Mouse (Mus musculus): ENCODE measurements around the gene Myl4. TPM values are rescaled to one million over a fixed set of nuclear protein-coding genes. Genes with fewer than 3 reads are reported as not detected.
A peak's percentile ranks its signal among the peaks of the same experiment; 100 is the strongest.

The Myl4 gene
- polyA plus RNA-seq, 1 experiment from 2014 or later, result 2.6 TPM

DNA sequence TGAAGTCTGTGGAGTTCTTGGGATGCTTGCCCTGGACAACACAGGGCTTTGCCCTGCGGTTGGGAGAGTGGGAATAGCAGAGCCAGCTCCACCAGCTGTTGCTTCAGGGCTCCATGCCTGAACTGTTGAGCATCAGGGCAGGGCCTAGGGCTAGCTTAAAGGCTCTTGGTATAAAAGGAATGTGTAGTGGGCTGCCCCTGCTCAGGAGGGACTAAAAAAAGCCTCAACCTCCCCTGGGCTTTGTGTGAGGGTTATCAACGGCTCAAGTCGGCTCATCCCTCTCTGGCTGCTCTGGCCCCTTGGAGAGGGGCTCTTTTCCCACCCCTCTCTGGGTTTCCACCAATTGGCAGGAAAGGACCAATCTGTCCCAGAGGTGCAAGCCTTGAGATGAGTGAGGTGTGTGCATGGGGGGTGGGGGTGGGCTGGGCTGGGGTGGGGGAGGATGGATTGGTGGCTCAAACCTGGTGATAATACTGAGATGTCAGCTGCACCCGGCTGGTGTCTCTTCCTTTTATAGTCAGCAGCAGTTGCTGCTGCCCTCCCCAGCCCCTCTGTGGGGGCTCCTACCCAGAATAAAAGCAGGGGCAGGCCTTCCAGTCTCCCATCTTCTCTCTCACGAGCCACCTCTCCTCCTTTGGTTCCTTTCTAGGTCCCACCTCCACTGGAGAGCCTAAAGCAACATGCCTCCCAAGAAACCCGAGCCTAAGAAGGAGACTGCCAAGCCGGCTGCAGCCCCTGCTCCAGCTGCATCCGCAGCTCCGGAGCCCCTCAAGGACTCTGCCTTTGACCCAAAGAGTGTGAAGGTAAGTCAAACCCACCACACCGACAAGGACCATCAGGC is 26.5 kb downstream of the Myl4 start:
- Histone ChIP-seq H3K4me3 (replicated peaks; ENCODE audit: low read depth, low read length) (no peak overlapping the region), H3K27ac (no peak overlapping the region), H3K9ac (ENCODE audit: low read depth, low read length) (no peak overlapping the region), H3K4me2 (ENCODE audit: low read length) (no peak overlapping the region), H3K36me3 (ENCODE audit: insufficient read depth, low read length) (no peaks in the 10 kb centered on the region), H3K27me3 (ENCODE audit: insufficient read depth, low read length) (no peaks in the 10 kb centered on the region), H3K4me1 (replicated peaks; ENCODE audit: insufficient read depth, low read length) (0 out of 2 replicates have a peak, but pooled peaks cover 4% of the 10 kb centered on the region), H3K9me3 (replicated peaks; ENCODE audit: low read length) (no peaks in the 10 kb centered on the region)
- ATAC-seq (replicated peaks; ENCODE audit: low FRiP score, low read depth) (no peak), DNase-seq (ENCODE audit: low spot score) (no peak)
- no peak for TF ChIP-seq CTCF (IDR thresholded peaks at IDR 0.05; ENCODE audit: low read depth)
- 37% methylated on average over 10 of the region's 10 CpGs for WGBS

DNA sequence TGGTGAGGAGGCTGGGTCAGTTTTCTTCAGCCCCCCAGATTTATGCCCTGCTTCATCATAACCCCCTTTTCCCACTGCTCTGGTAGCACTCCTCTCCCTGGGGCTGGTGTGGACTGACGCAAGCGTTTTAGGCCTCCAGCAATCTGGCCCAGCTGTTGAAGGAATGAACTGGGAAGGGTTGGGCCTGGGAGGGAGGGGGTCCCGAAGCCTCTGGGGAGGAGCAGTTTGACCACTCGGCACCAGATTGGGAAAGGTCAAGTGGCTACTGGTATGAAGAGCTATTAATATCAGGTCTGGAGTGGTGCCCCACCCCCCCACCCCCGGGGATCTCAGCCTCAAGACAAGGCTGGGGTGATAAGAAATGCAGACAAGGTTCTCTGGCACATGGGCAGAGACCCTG is 27.6 kb downstream of the Myl4 start:
- TF ChIP-seq CTCF (IDR thresholded peaks at IDR 0.05; ENCODE audit: low read depth), result no peak
- H3K4me1 ChIP-seq (replicated peaks; ENCODE audit: insufficient read depth, low read length), result 0 out of 2 replicates have a peak, but pooled peaks cover 4% of the 10 kb centered on the region
- no peak for DNase-seq (ENCODE audit: low spot score)
- no peak overlapping the region for H3K27ac ChIP-seq
- ATAC-seq (replicated peaks; ENCODE audit: low FRiP score, low read depth), result no peak; the same call in 1 of the 2 replicates
- H3K27me3 ChIP-seq (ENCODE audit: insufficient read depth, low read length), result no peaks in the 10 kb centered on the region
- WGBS, result 54% methylated on average over 5 of the region's 5 CpGs
- no peak overlapping the region for H3K4me3 ChIP-seq (replicated peaks; ENCODE audit: low read depth, low read length)
- no peak overlapping the region for H3K4me2 ChIP-seq (ENCODE audit: low read length)
- H3K9me3 ChIP-seq (replicated peaks; ENCODE audit: low read length), result no peaks in the 10 kb centered on the region
- H3K36me3 ChIP-seq (ENCODE audit: insufficient read depth, low read length), result no peaks in the 10 kb centered on the region
- H3K9ac ChIP-seq (ENCODE audit: low read depth, low read length), result no peak overlapping the region

DNA sequence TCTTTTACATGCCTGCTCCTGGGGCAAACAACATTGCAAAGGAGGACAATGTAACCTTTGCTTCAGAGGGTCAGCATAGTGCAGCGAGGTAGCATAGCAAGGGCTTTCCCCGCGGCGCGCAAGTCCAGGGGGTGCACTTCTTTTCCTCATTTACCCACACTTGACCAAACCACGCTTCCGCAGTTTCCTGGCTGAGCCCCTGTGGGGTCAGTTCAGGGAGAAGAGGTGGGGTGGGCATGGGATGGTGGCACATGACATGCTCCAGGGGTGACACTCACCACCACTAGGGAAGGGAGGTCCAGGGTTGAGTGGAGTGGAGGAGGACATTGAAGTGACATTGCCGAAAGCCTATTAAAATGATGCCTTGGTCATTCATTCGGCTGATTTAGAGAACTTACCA is 28.6 kb downstream of the Myl4 start:
- Histone ChIP-seq H3K4me3 (replicated peaks; ENCODE audit: low read depth, low read length) (no peak overlapping the region), H3K9me3 (replicated peaks; ENCODE audit: low read length) (no peaks in the 10 kb centered on the region), H3K4me1 (replicated peaks; ENCODE audit: insufficient read depth, low read length) (0 out of 2 replicates have a peak, but pooled peaks cover 4% of the 10 kb centered on the region), H3K9ac (ENCODE audit: low read depth, low read length) (no peak overlapping the region), H3K27me3 (ENCODE audit: insufficient read depth, low read length) (no peaks in the 10 kb centered on the region), H3K27ac (no peak overlapping the region), H3K36me3 (ENCODE audit: insufficient read depth, low read length) (no peaks in the 10 kb centered on the region), H3K4me2 (ENCODE audit: low read length) (no peak overlapping the region)
- WGBS, result 89% methylated on average over 9 of the region's 9 CpGs
- ATAC-seq (replicated peaks; ENCODE audit: low FRiP score, low read depth) (no peak), DNase-seq (ENCODE audit: low spot score) (no peak)
- no peak for TF ChIP-seq CTCF (IDR thresholded peaks at IDR 0.05; ENCODE audit: low read depth)

GRCm38 (mm10) chr11:104579575-104579974 is 29.1 kb downstream of the Myl4 start:
- TF ChIP-seq CTCF (IDR thresholded peaks at IDR 0.05; ENCODE audit: low read depth), result no peak
- DNase-seq (ENCODE audit: low spot score) (no peak), ATAC-seq (replicated peaks; ENCODE audit: low FRiP score, low read depth) (no peak)
- no peak overlapping the region for H3K4me3 ChIP-seq (replicated peaks; ENCODE audit: low read depth, low read length)
- no peak overlapping the region for H3K4me2 ChIP-seq (ENCODE audit: low read length)
- no peaks in the 10 kb centered on the region for H3K36me3 ChIP-seq (ENCODE audit: insufficient read depth, low read length)
- H3K27ac ChIP-seq, result no peak overlapping the region
- 97% methylated on average over 8 of the region's 8 CpGs for WGBS
- H3K27me3 ChIP-seq (ENCODE audit: insufficient read depth, low read length), result no peaks in the 10 kb centered on the region
- no peak overlapping the region for H3K9ac ChIP-seq (ENCODE audit: low read depth, low read length)
- H3K4me1 ChIP-seq (replicated peaks; ENCODE audit: insufficient read depth, low read length), result 0 out of 2 replicates have a peak, but pooled peaks cover 4% of the 10 kb centered on the region
- H3K9me3 ChIP-seq (replicated peaks; ENCODE audit: low read length), result no peaks in the 10 kb centered on the region

DNA sequence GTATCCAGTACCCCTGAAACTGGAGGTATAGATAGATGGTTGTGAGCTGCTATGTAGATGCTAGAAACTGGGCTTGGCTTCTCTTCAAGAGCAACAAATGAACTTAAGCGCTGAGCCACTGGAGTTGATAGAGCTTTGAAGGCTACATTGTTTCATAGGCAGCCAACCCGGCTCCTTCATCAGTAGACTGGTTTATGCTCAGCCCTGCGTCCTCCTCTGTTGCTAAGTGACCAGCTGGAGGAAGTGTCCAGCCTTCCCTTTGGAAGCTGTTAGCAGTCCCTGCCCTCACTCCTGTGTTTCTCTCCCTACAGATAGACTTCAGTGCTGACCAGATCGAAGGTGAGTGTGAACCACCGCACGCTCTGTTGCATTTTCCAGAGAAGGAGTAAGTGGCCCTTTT is 29.6 kb downstream of the Myl4 start:
- H3K36me3 ChIP-seq (ENCODE audit: insufficient read depth, low read length), result no peaks in the 10 kb centered on the region
- no peaks in the 10 kb centered on the region for H3K27me3 ChIP-seq (ENCODE audit: insufficient read depth, low read length)
- peak; percentile 76 for DNase-seq (ENCODE audit: low spot score)
- ATAC-seq (replicated peaks; ENCODE audit: low FRiP score, low read depth), result no peak
- H3K27ac ChIP-seq, result no peak overlapping the region
- TF ChIP-seq CTCF (IDR thresholded peaks at IDR 0.05; ENCODE audit: low read depth), result no peak
- WGBS, result 57% methylated on average over 6 of the region's 6 CpGs
- 0 out of 2 replicates have a peak, but pooled peaks cover 4% of the 10 kb centered on the region for H3K4me1 ChIP-seq (replicated peaks; ENCODE audit: insufficient read depth, low read length)
- no peak overlapping the region for H3K4me3 ChIP-seq (replicated peaks; ENCODE audit: low read depth, low read length)
- no peak overlapping the region for H3K4me2 ChIP-seq (ENCODE audit: low read length)
- H3K9me3 ChIP-seq (replicated peaks; ENCODE audit: low read length), result no peaks in the 10 kb centered on the region
- no peak overlapping the region for H3K9ac ChIP-seq (ENCODE audit: low read depth, low read length)

DNA sequence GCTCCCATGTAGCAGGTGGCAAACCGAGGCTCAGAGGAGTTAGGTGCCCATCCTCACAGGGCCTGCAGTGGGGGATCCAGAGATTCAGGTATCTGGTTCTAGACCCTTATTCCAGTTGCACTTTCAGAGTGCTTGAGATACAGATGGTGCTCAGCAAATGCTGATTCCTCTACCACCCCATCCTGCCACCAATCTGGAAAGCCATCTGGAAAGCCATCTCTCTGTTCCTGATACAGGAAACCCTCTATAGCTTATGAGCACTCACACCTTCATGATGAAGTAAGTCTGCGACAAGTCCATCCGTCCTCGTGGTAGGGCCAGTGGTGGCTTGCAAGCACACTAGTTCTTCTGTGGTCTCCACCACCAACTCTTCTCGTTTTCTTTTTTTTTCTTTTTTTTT is 30.1 kb downstream of the Myl4 start:
- 0 out of 2 replicates have a peak, but pooled peaks cover 4% of the 10 kb centered on the region for H3K4me1 ChIP-seq (replicated peaks; ENCODE audit: insufficient read depth, low read length)
- H3K27ac ChIP-seq, result no peak overlapping the region
- TF ChIP-seq CTCF (IDR thresholded peaks at IDR 0.05; ENCODE audit: low read depth), result no peak
- H3K9ac ChIP-seq (ENCODE audit: low read depth, low read length), result no peak overlapping the region
- DNase-seq (ENCODE audit: low spot score) (no peak), ATAC-seq (replicated peaks; ENCODE audit: low FRiP score, low read depth) (no peak)
- no peaks in the 10 kb centered on the region for H3K27me3 ChIP-seq (ENCODE audit: insufficient read depth, low read length)
- H3K4me2 ChIP-seq (ENCODE audit: low read length), result no peak overlapping the region
- H3K9me3 ChIP-seq (replicated peaks; ENCODE audit: low read length), result no peaks in the 10 kb centered on the region
- H3K36me3 ChIP-seq (ENCODE audit: insufficient read depth, low read length), result no peaks in the 10 kb centered on the region
- H3K4me3 ChIP-seq (replicated peaks; ENCODE audit: low read depth, low read length), result no peak overlapping the region
- WGBS, result 90% methylated on average over 5 of the region's 5 CpGs

Measured in kidney, postnatal 0 days (tissue).